Mouse (Mus musculus): ENCODE data around the gene Tmem62.

DNA sequence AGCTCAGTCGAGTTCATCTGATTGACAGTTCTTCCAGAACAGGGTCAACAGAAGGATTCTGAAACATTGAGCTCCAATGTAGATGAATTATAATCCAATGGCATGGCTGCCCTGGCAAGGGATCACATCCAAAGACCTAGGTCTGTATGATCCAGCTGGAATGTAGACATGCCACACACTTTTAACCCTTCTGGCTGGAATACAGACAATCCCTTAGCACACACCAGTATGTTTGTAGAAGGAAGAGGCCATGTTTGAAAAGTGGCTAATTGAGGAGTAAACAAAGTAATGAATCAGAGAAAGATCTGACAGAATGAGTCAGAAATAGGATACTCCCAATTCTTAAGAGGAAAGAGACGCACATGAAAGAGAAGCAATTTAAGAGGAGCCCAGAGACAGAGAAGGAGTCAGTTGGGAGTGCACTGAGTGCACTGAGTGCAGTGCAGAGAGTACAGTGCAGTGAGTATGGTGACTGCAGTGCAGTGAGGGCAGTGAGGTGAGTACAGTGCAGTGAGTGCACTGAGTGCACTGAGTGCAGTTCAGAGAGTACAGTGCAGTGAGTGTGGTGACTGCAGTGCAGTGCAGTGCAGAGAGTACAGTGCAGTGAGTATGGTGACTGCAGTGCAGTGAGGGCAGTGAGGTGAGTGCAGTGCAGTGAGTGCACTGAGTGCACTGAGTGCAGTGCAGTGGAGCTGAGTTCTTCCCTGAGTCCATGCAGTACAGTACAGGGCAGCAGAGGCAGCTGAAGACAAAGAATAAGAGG is 24.5 kb upstream of the Tmem62 start:
- no peak for TF ChIP-seq EP300 (IDR thresholded peaks at IDR 0.05; ENCODE audit: low read depth)
- TF ChIP-seq CTCF (IDR thresholded peaks at IDR 0.05; ENCODE audit: low read depth): no peak
